Mouse (Mus musculus) left cerebral cortex, adult 8-10 months (tissue): ENCODE measurements around the gene 9230112D13Rik. TPM values are rescaled to one million over a fixed set of nuclear protein-coding genes. Genes with fewer than 3 reads are reported as not detected.

Experiments
- DNase-seq, 2 experiments: peaks; one replicate each; pipeline ENCODE4 v3.0.0; 2022; ENCODE audit warnings: low spot score in 2 of 2
- total RNA-seq, 4 experiments: library from RNA; stranded (reverse); gene quantifications; 2 replicates each; pipeline ENCODE4 v1.2.4; 2022

9230112D13Rik gene
- total RNA-seq, 4 experiments from 2014 or later: not detected

DNA sequence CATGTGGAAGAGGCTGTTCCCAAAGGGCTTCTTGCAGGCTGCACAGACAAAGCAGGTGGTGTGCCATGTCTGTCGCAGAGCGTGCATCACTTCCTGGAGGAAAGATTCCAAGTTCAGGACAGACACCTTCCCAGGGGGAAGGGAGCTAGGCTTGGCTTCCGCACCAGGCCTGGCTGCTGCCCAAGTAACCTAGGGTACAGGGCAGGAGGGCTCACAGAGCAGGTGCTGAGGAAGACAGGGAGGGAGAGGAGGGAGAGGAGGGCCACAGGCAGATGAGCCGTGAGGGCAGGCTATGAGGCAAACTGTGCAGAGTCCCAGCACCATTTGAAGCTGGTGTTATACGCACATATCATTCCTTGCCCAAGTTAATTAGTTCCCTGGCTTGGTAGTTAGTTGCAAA is 19.3 kb upstream of the 9230112D13Rik start:
- no peak for DNase-seq

DNA sequence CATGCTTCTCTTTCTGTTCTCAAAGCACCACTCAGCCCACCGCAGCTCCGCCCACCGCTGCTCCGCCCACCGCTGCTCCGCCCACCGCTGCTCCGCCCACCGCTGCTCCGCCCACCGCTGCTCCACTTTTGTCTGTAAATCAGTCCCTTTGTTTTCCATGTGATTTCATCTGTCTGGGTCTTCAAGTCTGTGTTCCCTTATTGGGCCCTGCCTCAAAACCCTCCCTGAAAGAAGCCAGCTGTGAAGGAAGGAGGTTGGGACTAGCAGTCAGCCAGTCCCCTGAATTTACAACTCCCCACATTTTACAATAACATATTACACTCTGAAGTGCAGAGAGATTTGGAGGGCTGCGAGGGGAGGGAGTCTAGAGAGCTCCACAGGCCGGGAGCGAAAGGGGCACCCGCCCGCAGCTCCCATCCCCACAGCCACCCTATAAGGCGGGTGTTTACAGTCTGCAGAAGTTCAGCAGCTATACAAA is 18.1 kb upstream of the 9230112D13Rik start:
- DNase-seq: no peak

GRCm38 (mm10) chr14:34535883-34536282 is 13.3 kb upstream of the 9230112D13Rik start:
- no peak for DNase-seq

DNA sequence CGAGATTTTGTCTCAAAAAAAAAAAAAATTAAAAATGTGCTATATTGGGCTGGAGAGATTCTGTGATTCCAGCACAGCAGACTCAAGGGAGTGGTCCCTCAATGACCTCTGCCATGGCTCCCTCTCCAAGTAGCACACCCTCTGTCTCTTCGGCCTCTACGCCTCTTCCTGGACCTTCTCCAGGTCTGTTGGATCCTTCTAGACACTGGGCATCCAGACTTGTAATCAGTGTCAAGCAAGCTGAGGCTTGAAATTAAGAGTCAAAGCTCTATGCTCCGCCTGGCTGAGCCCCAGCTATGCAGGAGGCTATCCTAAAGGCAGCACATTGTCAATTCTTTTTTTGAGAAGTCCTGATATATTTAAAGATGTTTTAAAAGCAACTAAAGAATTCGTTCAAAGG is 10.9 kb upstream of the 9230112D13Rik start:
- DNase-seq: no peak

DNA sequence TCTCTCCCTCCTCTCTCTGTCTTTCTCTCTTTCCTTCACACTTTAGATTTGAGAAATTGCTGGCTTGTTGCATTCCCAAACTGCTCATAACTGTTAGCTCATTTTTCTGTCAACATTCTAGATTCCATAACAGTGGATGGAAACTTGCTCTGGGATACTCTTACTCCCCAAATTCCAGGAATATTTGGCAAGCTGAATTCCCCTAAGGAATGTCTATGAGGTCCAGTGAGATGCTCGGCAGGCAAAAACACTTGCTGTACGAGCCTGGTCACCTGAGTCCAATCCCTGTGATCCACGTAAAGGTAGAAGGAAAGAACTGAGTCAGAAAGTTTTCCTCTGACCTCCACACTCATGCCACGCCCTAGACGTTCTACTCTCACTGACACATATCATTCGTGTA is 9.9 kb upstream of the 9230112D13Rik start:
- DNase-seq: no peak

- no peak for DNase-seq
These were observed 6.2 kb upstream of the 9230112D13Rik start for GRCm38 (mm10) chr14:34528804-34529203.

DNA sequence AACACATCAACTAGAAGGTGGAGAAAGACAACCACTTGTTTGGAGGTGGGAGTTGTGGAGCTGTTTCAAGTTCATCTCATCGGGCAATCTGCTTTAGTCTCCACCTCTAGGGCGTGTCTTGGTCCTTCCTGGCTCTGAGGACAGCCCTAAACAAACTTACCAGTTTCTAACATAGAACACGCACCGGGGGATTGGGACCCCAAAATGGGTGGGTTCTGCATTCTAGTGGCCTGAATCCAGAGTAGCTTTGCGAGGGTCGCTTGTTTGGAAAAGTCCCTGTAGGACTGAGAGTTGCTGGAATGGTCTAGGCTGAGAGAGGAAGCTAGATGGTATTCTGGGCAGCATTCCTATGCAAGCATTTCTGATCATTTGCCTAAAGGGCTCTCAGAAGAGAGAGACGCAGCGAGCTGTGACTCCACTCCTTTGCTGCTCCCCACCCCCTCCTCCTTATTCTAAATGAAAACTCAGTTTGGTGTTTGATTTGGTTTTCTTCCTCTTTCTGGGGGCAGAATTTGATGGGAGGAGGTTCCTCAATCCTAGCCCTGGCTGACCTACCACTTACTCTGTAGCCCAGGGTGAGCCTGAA is 4.5 kb downstream of the 9230112D13Rik start:
- DNase-seq: no peak

DNA sequence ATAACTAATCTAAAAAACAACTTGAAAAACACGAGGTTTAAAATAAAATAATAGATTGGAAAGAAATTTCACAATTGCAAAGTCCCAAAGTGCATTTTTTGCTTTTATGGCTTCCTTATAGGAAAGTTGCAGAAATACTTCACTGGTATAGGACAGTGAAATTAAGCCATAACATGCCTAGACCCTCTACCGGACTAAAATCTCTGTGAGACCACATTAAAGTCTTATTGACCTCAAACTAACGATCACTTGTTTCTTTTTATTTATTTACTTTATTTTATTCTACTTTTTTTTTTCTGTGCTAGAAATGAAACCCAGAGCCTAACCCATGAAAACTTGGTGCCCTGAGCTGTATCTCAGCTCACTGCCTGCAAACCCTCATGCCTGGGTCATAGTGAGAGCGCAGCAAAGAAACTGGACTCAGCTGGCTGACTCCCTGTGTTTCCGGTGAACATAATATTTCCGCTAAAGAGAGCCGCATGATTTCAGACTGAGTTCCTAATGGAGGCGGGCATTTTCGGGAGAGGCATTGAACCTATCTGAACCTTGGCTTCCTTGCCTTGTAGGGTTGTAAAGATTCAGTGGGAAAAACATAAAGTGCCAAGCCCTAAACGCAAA is 5.5 kb downstream of the 9230112D13Rik start:
- no peak for DNase-seq

- DNase-seq: no peak
These were observed 6.7 kb downstream of the 9230112D13Rik start for GRCm38 (mm10) chr14:34515860-34516259.

- DNase-seq: no peak
These were observed 8.5 kb downstream of the 9230112D13Rik start for GRCm38 (mm10) chr14:34514120-34514519.

DNA sequence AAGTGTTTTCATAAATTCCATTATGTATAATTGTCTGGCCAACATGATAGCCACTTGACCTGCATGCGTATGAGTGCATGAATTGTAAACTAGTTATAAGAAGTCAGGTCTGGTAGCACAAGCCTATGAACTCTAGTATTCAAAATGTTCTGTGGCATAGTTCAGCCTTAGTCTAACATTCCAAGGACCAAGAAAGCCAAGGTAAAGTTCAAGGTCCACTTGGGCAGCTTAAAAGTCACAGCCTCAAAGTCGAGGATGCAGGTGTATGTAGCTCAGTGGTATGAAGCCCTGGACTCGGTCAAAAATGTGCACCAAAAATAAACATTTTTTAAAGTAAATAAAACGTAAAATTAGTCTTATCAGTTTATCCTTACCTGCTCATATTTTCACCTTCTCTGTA is 10.0 kb downstream of the 9230112D13Rik start:
- DNase-seq: no peak

DNA sequence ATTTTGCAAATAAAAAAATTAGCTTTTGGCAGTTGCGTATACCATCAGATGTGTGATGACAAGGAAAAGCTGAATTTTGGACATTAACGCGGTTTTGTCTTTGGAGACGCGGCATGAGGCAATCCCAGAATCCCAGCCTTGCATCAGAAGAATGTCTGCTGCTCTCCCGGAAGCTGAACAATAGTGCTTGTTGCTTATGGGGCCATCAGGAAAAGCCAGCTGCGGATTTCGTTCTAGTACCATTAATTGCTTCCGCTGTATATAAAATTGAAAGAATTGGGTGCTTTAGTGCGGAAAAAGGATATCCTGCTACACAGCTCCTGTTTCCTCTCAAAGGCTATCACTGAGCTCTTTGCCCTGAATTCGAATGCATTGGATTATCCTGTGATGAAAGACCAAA is 10.7 kb downstream of the 9230112D13Rik start:
- no peak for DNase-seq

GRCm38 (mm10) chr14:34508842-34509439 is 13.7 kb downstream of the 9230112D13Rik start:
- no peak for DNase-seq

- no peak for DNase-seq
These were observed 14.3 kb downstream of the 9230112D13Rik start for GRCm38 (mm10) chr14:34508187-34508840.

GRCm38 (mm10) chr14:34505309-34505708 is 17.3 kb downstream of the 9230112D13Rik start:
- no peak for DNase-seq

GRCm38 (mm10) chr14:34504377-34504776 is 18.2 kb downstream of the 9230112D13Rik start:
- DNase-seq: no peak

GRCm38 (mm10) chr14:34503759-34504158 is 18.8 kb downstream of the 9230112D13Rik start:
- no peak for DNase-seq

DNA sequence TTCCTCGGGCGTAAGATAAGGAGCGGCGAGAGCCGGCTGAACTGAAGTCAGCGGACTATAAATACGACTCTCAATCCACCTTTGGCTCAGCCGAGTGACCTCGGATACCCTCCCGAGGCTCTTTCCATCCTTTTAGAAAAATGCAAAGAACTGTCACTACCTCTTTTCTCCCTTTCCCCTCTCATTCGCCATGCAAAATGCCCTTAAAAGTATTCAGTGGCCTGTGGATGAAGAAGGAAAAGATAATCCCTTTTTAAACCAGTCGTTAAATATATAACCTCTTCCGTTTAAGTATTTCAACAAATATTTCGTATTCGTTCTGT is 19.3 kb downstream of the 9230112D13Rik start, which contains the start of gene Bmpr1a:
Bmpr1a (minus strand) TSS at position 17 of the 323 bp plus-strand sequence.
- DNase-seq: no peak

GRCm38 (mm10) chr14:34502475-34503324 is 19.9 kb downstream of the 9230112D13Rik start:
- peak; percentile 68 to 82 for DNase-seq

DNA sequence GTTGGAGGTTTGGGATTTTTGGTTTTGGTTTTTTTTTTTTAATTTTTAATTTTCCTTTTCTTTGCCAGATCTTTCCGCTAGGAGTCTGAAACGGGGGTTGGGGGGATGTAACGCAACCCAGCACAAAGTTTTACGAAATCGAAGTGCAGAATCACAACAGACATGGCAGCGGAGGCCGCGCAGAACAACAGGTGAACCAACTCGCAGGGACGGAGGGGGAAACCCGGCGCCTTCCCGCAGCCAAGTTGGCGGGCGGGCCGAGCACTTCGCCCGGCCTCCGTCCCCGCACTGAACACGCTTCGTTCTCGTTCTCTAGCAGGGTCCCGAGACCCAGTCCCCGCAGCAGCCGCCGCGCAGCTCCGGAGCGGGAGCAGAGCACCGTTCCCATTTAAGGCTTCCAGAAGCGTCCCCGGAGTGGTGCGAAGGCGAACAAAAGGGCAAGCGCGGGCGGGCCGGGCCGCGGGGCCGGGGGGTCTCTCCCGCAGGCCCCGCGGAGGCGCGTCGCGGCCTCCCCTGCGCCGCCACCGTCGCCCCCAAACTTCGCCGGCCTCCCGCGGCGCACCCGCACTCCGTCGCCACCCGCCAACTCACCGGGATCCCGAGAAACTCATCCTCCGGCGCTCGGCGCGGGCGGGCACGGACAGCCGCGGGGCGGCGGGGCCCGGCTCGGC is 20.7 kb downstream of the 9230112D13Rik start:
- peak; percentile 22 to 34 for DNase-seq

DNA sequence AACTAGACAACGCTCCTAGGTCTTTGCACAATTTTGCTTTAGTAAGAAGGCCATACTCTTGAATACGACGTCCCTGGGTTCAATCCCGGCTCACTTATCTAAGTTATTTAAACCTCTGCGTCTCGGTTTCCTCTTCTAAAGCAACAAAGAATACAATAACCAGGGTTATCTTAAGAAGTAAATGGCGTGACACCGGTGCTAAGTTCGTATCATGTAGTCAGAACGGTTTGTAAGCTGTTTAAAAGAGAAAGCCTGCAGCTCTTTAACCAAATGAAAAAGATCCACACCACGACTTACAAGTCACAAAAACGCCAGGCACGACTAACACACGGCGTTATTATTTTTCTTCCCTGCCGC is 21.2 kb downstream of the 9230112D13Rik start:
- DNase-seq: no peak
